Mouse (Mus musculus): ENCODE results near the gene Txndc5. TPM values are rescaled to one million over a fixed set of nuclear protein-coding genes. Genes with fewer than 3 reads are reported as not detected.
A peak's percentile ranks its signal among the peaks of the same experiment; 100 is the strongest.

Txndc5 gene
- polyA plus RNA-seq, 1 experiment from 2014 or later, result 154 TPM

DNA sequence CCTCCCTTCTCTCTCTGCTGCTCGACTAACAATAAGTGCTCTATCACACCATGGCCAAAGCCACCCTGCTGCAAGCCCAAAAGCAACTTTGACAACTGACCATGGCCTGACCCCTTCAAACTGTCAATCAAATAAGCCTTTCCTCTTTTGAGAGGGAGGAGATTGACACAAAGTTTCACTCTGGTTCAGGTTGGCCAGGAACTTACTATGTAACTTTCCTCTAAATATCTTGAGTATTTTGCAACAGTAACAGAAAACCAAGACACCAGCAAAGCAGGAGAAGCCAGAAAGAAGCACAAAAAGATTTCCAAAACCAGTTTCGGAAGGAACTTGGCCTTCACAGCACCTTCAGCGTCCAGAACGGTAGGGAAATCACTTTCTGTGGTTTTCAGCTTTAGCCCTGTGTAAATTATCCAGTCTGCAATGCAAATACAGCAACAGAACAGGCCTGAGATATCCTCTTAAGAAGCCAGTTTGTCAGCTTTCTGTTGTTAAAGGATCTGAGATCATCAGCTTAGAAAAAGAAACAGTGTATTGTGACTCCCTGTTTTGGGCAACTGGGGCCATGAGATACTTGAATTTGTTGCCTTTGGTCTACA, 6.5 kb downstream of the Txndc5 start:
- Histone ChIP-seq H3K9me3 (no peaks in the 10 kb centered on the region), H3K27me3 (replicated peaks; ENCODE audit: low read depth, poor library complexity, severe bottlenecking) (no peaks in the 10 kb centered on the region), H3K27ac (replicated peaks) (no peak overlapping the region), H3K4me3 (no peak overlapping the region), H3K4me1 (peaks cover 19% of the 10 kb centered on the region), H3K36me3 (replicated peaks) (peaks cover 70% of the 10 kb centered on the region)
- no peak for DNase-seq (ENCODE audit: low spot score)
- 84% methylated on average over 4 of the region's 4 CpGs for WGBS

DNA sequence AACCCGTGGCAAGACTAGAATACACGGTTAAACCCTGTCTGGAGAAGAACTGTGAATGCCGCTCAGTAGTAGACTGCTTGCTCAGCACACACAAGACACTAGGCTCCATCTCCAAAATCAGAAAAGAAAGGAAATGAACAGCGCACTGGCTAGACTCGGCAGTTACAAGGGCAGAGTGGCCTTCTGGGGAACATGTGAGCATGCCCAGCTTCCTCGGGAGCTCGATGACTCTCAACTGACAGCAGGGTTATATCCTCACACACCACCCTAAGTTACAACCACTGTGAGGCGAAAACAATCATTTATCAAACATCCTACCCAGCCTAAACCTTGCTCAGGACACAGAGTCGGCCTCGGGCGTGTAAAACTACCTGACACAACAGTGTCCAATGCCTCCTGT, 8.3 kb downstream of the Txndc5 start:
- 95% methylated on average over 11 of the region's 11 CpGs for WGBS
- no peak overlapping the region for H3K27ac ChIP-seq (replicated peaks)
- H3K4me3 ChIP-seq, result no peak overlapping the region
- peaks cover 86% of the 10 kb centered on the region for H3K36me3 ChIP-seq (replicated peaks)
- DNase-seq (ENCODE audit: low spot score), result no peak
- H3K27me3 ChIP-seq (replicated peaks; ENCODE audit: low read depth, poor library complexity, severe bottlenecking), result no peaks in the 10 kb centered on the region
- 0 out of 2 replicates have a peak, but pooled peaks cover 5% of the 10 kb centered on the region for H3K4me1 ChIP-seq
- no peaks in the 10 kb centered on the region for H3K9me3 ChIP-seq

- H3K27me3 ChIP-seq (replicated peaks; ENCODE audit: low read depth, poor library complexity, severe bottlenecking), result no peaks in the 10 kb centered on the region
- H3K4me1 ChIP-seq, result no peaks in the 10 kb centered on the region
- 91% methylated on average over 11 of the region's 11 CpGs for WGBS
- peaks cover 100% of the 10 kb centered on the region for H3K36me3 ChIP-seq (replicated peaks)
- no peak overlapping the region for H3K4me3 ChIP-seq
- DNase-seq (ENCODE audit: low spot score), result no peak
- H3K27ac ChIP-seq (replicated peaks), result no peak overlapping the region
- no peaks in the 10 kb centered on the region for H3K9me3 ChIP-seq
These were observed 12.0 kb downstream of the Txndc5 start for GRCm38 (mm10) chr13:38516582-38516981.

DNA sequence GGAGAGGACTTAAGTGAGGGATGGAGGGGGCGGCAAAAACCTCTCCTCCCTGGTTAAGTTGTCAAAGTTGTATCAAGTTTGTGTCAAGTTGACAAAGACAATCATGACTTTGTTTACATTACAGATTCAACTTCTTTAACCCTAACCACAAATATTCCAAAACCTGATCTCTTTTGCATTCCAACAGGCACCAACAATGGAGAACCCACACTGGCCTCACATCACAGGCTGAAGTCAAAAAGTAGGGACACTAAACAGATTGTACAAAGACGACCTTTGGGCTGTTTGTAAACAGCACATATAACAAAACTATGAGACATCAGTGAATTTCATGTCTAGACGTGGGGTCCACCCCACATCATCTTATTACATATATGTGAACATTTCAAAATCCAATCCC, 12.8 kb downstream of the Txndc5 start:
- WGBS, result 80% methylated on average over 3 of the region's 3 CpGs

GRCm38 (mm10) chr13:38515431-38515830, 13.2 kb downstream of the Txndc5 start:
- no peak overlapping the region for H3K27ac ChIP-seq (replicated peaks)
- no peaks in the 10 kb centered on the region for H3K4me1 ChIP-seq
- H3K4me3 ChIP-seq, result no peak overlapping the region
- no peaks in the 10 kb centered on the region for H3K27me3 ChIP-seq (replicated peaks; ENCODE audit: low read depth, poor library complexity, severe bottlenecking)
- DNase-seq (ENCODE audit: low spot score), result no peak
- WGBS, result 93% methylated on average over 2 of the region's 2 CpGs
- peaks cover 99% of the 10 kb centered on the region for H3K36me3 ChIP-seq (replicated peaks)
- H3K9me3 ChIP-seq, result no peaks in the 10 kb centered on the region

More for the DNA sequence above, 12.8 kb downstream of the Txndc5 start:
- H3K36me3 ChIP-seq (replicated peaks), result peaks cover 99% of the 10 kb centered on the region
- H3K27ac ChIP-seq (replicated peaks), result no peak overlapping the region
- H3K4me3 ChIP-seq, result no peak overlapping the region
- H3K27me3 ChIP-seq (replicated peaks; ENCODE audit: low read depth, poor library complexity, severe bottlenecking), result no peaks in the 10 kb centered on the region
- DNase-seq (ENCODE audit: low spot score), result no peak
- no peaks in the 10 kb centered on the region for H3K4me1 ChIP-seq
- no peaks in the 10 kb centered on the region for H3K9me3 ChIP-seq

GRCm38 (mm10) chr13:38513921-38514320, 14.7 kb downstream of the Txndc5 start:
- Histone ChIP-seq H3K27me3 (replicated peaks; ENCODE audit: low read depth, poor library complexity, severe bottlenecking) (no peaks in the 10 kb centered on the region), H3K9me3 (no peaks in the 10 kb centered on the region), H3K4me3 (no peak overlapping the region), H3K4me1 (no peaks in the 10 kb centered on the region), H3K36me3 (replicated peaks) (peaks cover 99% of the 10 kb centered on the region), H3K27ac (replicated peaks) (no peak overlapping the region)
- WGBS, result 94% methylated on average over 7 of the region's 7 CpGs
- no peak for DNase-seq (ENCODE audit: low spot score)

DNA sequence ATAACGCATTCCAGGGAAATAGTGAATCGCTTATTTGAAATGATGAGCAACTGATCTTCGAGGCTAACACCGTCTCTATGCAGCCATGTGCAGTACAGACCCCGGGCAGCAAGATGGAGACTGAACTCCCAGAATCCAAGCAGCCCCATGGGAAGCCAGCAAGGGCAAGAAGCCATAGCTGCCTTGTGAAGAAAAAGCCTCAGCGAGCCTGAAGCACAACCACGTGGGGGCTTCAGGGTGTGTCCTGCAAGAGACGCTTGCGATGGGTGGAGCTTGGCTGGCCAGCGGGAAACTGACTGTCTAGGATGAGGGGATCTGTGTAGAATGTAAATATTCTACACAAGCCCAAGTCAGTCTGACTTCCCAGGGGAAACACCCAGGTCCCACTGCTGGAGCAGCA, 16.6 kb downstream of the Txndc5 start:
- Histone ChIP-seq H3K4me1 (no peaks in the 10 kb centered on the region), H3K36me3 (replicated peaks) (peaks cover 99% of the 10 kb centered on the region), H3K27me3 (replicated peaks; ENCODE audit: low read depth, poor library complexity, severe bottlenecking) (no peaks in the 10 kb centered on the region), H3K27ac (replicated peaks) (no peak overlapping the region), H3K9me3 (no peaks in the 10 kb centered on the region), H3K4me3 (no peak overlapping the region)
- no peak for DNase-seq (ENCODE audit: low spot score)
- 88% methylated on average over 10 of the region's 10 CpGs for WGBS

DNA sequence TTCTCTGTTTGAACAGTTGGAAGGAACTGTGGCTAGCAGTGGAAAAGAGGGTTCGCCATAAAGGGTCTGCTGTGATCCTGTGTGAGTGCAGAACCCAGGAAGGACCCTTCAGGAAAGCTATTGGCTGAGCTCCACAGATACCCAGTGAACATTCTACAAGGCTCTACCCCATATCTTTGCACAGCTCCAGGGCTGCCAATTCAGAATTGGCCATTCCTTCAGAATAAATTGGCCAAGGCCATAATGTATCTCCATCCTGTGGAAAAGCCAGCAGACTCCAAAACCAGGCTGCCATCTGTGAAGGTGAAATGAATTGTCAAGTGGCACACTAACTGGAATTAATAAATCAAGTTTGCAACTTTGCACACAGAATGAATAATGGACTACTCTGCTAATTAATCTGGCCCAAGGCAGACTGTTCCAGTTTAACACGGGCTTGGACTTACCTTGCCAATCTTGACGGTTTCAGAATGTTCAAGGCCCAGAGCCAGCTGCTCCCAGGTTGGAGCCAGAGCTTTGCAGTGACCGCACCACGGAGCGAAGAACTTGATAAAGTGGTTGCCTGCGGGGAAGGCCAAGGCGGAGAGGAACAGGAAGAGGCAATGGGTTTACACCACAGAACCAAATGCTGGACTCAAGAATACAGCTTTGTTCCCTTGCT, 18.8 kb downstream of the Txndc5 start:
- no peak overlapping the region for H3K4me3 ChIP-seq
- H3K4me1 ChIP-seq, result no peaks in the 10 kb centered on the region
- no peaks in the 10 kb centered on the region for H3K27me3 ChIP-seq (replicated peaks; ENCODE audit: low read depth, poor library complexity, severe bottlenecking)
- no peaks in the 10 kb centered on the region for H3K9me3 ChIP-seq
- no peak overlapping the region for H3K27ac ChIP-seq (replicated peaks)
- WGBS, result 94% methylated on average over 8 of the region's 8 CpGs
- no peak for DNase-seq (ENCODE audit: low spot score)
- peaks cover 99% of the 10 kb centered on the region for H3K36me3 ChIP-seq (replicated peaks)

DNA sequence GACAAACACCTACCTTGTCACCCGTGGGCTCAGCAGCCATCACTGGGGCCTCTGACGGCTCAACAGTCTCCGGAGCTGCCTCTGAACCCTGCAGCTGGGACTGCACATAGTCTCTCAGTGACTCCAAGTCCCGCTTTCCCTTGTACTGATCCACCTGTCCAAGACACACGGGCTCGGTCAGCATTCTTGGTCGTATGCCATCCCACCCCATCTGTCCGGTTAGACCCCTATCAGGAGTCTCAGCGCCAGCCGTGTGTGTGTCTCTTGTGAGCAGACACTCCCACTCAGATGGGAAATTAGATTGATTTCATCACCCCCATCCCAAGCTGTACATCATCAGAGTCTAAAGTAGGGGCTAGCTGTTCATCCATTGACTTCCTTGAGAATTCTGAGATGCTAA, 21.7 kb downstream of the Txndc5 start:
- H3K36me3 ChIP-seq (replicated peaks), result peaks cover 99% of the 10 kb centered on the region
- H3K27ac ChIP-seq (replicated peaks), result no peak overlapping the region
- no peak for DNase-seq (ENCODE audit: low spot score)
- H3K27me3 ChIP-seq (replicated peaks; ENCODE audit: low read depth, poor library complexity, severe bottlenecking), result no peaks in the 10 kb centered on the region
- H3K4me1 ChIP-seq, result peaks cover 10% of the 10 kb centered on the region; the same call in 1 of the 2 replicates
- no peaks in the 10 kb centered on the region for H3K9me3 ChIP-seq
- no peak overlapping the region for H3K4me3 ChIP-seq
- 95% methylated on average over 10 of the region's 10 CpGs for WGBS

- WGBS, result 83% methylated on average over 8 of the region's 8 CpGs
- Histone ChIP-seq H3K27me3 (replicated peaks; ENCODE audit: low read depth, poor library complexity, severe bottlenecking) (no peaks in the 10 kb centered on the region), H3K4me3 (no peak overlapping the region), H3K4me1 (peaks cover 10% of the 10 kb centered on the region; the same call in 1 of the 2 replicates), H3K9me3 (no peaks in the 10 kb centered on the region), H3K27ac (replicated peaks) (no peak overlapping the region), H3K36me3 (replicated peaks) (peaks cover 99% of the 10 kb centered on the region)
- peak; percentile 42 for DNase-seq (ENCODE audit: low spot score)
These were observed 22.3 kb downstream of the Txndc5 start for GRCm38 (mm10) chr13:38506320-38506719.

- WGBS, result 88% methylated on average over 14 of the region's 14 CpGs
- H3K36me3 ChIP-seq (replicated peaks), result peaks cover 95% of the 10 kb centered on the region
These were observed 25.3 kb downstream of the Txndc5 start for GRCm38 (mm10) chr13:38503137-38503849.

GRCm38 (mm10) chr13:38501314-38501713, 27.3 kb downstream of the Txndc5 start:
- no peak overlapping the region for H3K4me3 ChIP-seq
- no peaks in the 10 kb centered on the region for H3K27me3 ChIP-seq (replicated peaks; ENCODE audit: low read depth, poor library complexity, severe bottlenecking)
- DNase-seq (ENCODE audit: low spot score), result no peak
- 90% methylated on average over 12 of the region's 12 CpGs for WGBS
- no peak overlapping the region for H3K27ac ChIP-seq (replicated peaks)
- peaks cover 10% of the 10 kb centered on the region; the same call in 1 of the 2 replicates for H3K4me1 ChIP-seq
- H3K36me3 ChIP-seq (replicated peaks), result peaks cover 75% of the 10 kb centered on the region
- no peaks in the 10 kb centered on the region for H3K9me3 ChIP-seq

More at GRCm38 (mm10) chr13:38503137-38503849, 25.3 kb downstream of the Txndc5 start:
- Histone ChIP-seq H3K27ac (replicated peaks) (no peak overlapping the region), H3K27me3 (replicated peaks; ENCODE audit: low read depth, poor library complexity, severe bottlenecking) (no peaks in the 10 kb centered on the region), H3K4me3 (no peak overlapping the region), H3K4me1 (peaks cover 10% of the 10 kb centered on the region; the same call in 1 of the 2 replicates), H3K9me3 (no peaks in the 10 kb centered on the region)
- DNase-seq (ENCODE audit: low spot score), result peak; percentile 21

DNA sequence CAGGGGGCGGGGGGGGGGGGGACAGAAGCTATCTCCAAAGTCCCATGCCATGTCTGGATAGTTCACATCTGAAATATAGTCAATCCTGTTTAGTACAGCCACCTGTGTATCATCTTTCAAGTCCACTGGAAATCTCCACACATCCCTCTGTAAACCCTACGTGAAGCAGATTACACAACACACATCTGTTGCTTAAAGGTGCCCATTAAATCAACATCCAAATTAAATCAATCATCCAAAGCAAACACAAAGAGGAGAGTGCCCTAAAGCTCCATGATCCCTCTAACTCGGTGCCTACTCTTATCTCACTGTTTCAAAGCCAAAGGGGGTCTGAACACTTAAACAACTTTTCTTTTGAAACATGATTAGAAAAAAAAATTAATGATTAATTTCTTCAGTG, 31.9 kb downstream of the Txndc5 start:
- H3K27ac ChIP-seq (replicated peaks), result no peak overlapping the region
- H3K36me3 ChIP-seq (replicated peaks), result peaks cover 29% of the 10 kb centered on the region
- H3K4me3 ChIP-seq, result no peak overlapping the region
- DNase-seq (ENCODE audit: low spot score), result no peak
- 55% methylated on average over 3 of the region's 3 CpGs for WGBS
- H3K4me1 ChIP-seq, result no peaks in the 10 kb centered on the region
- H3K27me3 ChIP-seq (replicated peaks; ENCODE audit: low read depth, poor library complexity, severe bottlenecking), result no peaks in the 10 kb centered on the region
- no peaks in the 10 kb centered on the region for H3K9me3 ChIP-seq
